Mouse (Mus musculus) myocyte (in vitro differentiated cells): ENCODE results near the gene Gria4. TPM values are rescaled to one million over a fixed set of nuclear protein-coding genes. Genes with fewer than 3 reads are reported as not detected.

Experiments used
- H3K27me3 ChIP-seq: one replicate; pipeline ENCODE4 v1.6.1; 2011; ENCODE audit not compliant: control insufficient read depth, insufficient read depth, insufficient read length
- H3K36me3 ChIP-seq: one replicate; pipeline ENCODE4 v1.6.1; 2011; ENCODE audit not compliant: control insufficient read depth, insufficient read depth
- H3K4me2 ChIP-seq: one replicate; pipeline ENCODE4 v1.6.1; 2011; ENCODE audit warnings: low read depth, control low read depth
- H3K4me3 ChIP-seq: one replicate; pipeline ENCODE4 v1.5.1; 2011; ENCODE audit warnings: mild to moderate bottlenecking, control low read depth, moderate library complexity
- H3K79me2 ChIP-seq: one replicate; pipeline ENCODE4 v1.6.1; 2011; ENCODE audit not compliant: control insufficient read depth, insufficient read depth
- H3ac ChIP-seq: one replicate; pipeline ENCODE4 v1.6.1; 2011; ENCODE audit not compliant: control insufficient read depth, insufficient read length
- CEBPB ChIP-seq: IDR thresholded peaks from 2 replicates; pipeline ENCODE4 v1.6.1; 2011; ENCODE audit warnings: mild to moderate bottlenecking, moderate library complexity; ENCODE audit not compliant: poor library complexity, insufficient read depth, severe bottlenecking
- E2F4 ChIP-seq: IDR thresholded peaks from one replicate; pipeline ENCODE4 v1.6.1; 2011; ENCODE audit warnings: mild to moderate bottlenecking, control low read depth, moderate library complexity; ENCODE audit not compliant: insufficient read depth
- MAX ChIP-seq: IDR thresholded peaks from one replicate; pipeline ENCODE4 v1.6.1; 2011; ENCODE audit warnings: low read depth, mild to moderate bottlenecking, control low read depth
- MYOD1 ChIP-seq, 3 experiments: IDR thresholded peaks; one replicate each; pipeline ENCODE4 v1.6.1; 2011; ENCODE audit warnings: control low read depth in 2 of 3, low read depth in 2 of 3, mild to moderate bottlenecking in 2 of 3, moderate library complexity in 1 of 3; ENCODE audit not compliant: insufficient read length in 2 of 3, control insufficient read depth in 1 of 3
- MYOG ChIP-seq, 3 experiments: IDR thresholded peaks; one replicate each; pipeline ENCODE4 v1.6.1; 2011; ENCODE audit warnings: control low read depth in 2 of 3, low read depth in 2 of 3, mild to moderate bottlenecking in 2 of 3; ENCODE audit not compliant: insufficient read length in 2 of 3, control insufficient read depth in 1 of 3, insufficient read depth in 1 of 3
- POLR2A ChIP-seq: IDR thresholded peaks from one replicate; pipeline ENCODE4 v1.6.1; 2011; ENCODE audit warnings: low read depth, mild to moderate bottlenecking, control low read depth, moderate library complexity; ENCODE audit not compliant: insufficient read length
- POLR2AphosphoS2 ChIP-seq: IDR thresholded peaks from one replicate; pipeline ENCODE4 v1.6.1; 2011; ENCODE audit warnings: low read depth, control low read depth; ENCODE audit not compliant: insufficient read length
- REST ChIP-seq: IDR thresholded peaks from one replicate; pipeline ENCODE4 v1.6.1; 2011; ENCODE audit warnings: mild to moderate bottlenecking, control low read depth, moderate library complexity; ENCODE audit not compliant: insufficient read depth, insufficient read length
- SRF ChIP-seq: IDR thresholded peaks from one replicate; pipeline ENCODE4 v1.6.1; 2011; ENCODE audit warnings: low read depth; ENCODE audit not compliant: control insufficient read depth, insufficient read length
- TCF12 ChIP-seq: IDR thresholded peaks from one replicate; pipeline ENCODE4 v1.6.1; 2011; ENCODE audit warnings: mild to moderate bottlenecking, control low read depth; ENCODE audit not compliant: poor library complexity, insufficient read depth, severe bottlenecking
- TCF3 ChIP-seq: IDR thresholded peaks from one replicate; pipeline ENCODE4 v1.6.1; 2011; ENCODE audit warnings: low read depth, control low read depth; ENCODE audit not compliant: insufficient read length
- USF1 ChIP-seq: IDR thresholded peaks from one replicate; pipeline ENCODE4 v1.6.1; 2011; ENCODE audit warnings: low read depth, mild to moderate bottlenecking, control low read depth, moderate library complexity
- polyA plus RNA-seq: library from polyadenylated mRNA; unstranded; fragments of >200 nt; fragmentation: generic; extraction: Trizol; gene quantifications from one replicate; pipeline ENCODE4 v1.2.1, GENCODE M21; 2012; ENCODE audit warnings: missing spikeins

Gria4 gene
- polyA plus RNA-seq, 1 experiment: not detected

DNA sequence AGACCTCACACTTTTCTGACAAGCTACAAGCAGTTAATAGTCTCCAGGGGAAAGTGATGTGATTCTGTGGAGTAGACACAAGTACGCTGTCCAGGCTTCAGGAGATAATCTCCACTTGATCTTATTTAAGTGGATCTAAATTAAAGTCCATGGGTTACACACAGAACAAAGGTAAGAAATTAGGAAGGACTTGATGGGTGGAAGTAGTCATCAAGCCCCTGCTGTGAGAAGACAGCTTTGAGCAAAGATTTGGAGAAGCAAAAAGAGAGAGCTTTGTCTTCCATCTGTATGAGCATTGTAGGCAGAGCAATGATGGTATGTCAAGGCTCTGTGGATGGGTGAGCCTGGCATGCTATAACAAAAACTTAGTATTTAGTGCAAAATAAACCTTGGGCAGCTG lies 141.7 kb downstream of the Gria4 start:
- Histone ChIP-seq H3K4me3 (no peak overlapping the region), H3K36me3 (no peaks in the 10 kb centered on the region), H3K79me2 (no peaks in the 10 kb centered on the region), H3K27me3 (no peaks in the 10 kb centered on the region), H3K4me2 (no peak overlapping the region), H3ac (no peak overlapping the region)
- no peak for TF ChIP-seq MAX

DNA sequence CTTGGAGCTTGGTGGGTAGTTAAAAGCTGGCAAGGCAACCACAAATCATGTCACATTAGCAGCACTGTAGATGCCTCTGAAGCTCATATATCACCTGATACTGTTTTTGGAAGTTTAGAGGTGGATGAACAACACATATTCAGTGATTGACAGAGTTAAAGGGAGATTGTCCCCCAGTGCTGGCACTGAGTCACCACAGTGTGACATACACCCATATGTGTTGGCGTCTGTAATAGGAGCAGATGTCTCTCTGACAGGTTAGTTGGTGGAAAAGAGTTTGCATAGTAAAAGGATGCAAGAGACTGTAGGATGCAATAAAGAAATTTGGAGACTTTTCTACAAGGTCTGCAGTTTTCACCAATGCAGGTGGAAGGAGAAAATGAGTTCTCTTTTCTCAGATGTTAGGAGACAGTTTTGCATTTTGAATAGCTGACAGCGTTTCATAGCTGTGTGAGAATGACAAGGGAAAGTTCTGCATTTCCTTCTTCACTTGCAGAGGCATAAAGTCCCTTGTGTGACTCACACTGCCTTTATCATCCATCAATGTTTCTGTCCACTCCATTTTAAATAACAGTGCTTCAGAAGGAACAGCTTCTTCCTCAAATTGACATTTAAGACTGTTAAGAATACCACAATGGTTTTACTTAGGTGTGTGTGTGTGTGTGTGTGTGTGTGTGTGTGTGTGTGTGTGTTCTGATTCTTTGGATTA lies 156.7 kb downstream of the Gria4 start:
- no peaks in the 10 kb centered on the region for H3K36me3 ChIP-seq
- H3K4me3 ChIP-seq: no peak overlapping the region
- TF ChIP-seq MAX (no peak), E2F4 (no peak), TCF12 (no peak), MYOD1 (IDR thresholded peaks at IDR 0.05; ENCODE audit: control insufficient read depth in 1 of 3, insufficient read length in 2 of 3, low read depth in 2 of 3) (no peak), USF1 (no peak), POLR2A (no peak), SRF (no peak), POLR2AphosphoS2 (no peak), TCF3 (no peak), MYOG (IDR thresholded peaks at IDR 0.05; ENCODE audit: control insufficient read depth in 1 of 3, insufficient read depth in 1 of 3, insufficient read length in 2 of 3, low read depth in 2 of 3) (no peak), CEBPB (no peak), REST (no peak)
- H3ac ChIP-seq: no peak overlapping the region
- no peaks in the 10 kb centered on the region for H3K79me2 ChIP-seq
- no peak overlapping the region for H3K4me2 ChIP-seq
- no peaks in the 10 kb centered on the region for H3K27me3 ChIP-seq

DNA sequence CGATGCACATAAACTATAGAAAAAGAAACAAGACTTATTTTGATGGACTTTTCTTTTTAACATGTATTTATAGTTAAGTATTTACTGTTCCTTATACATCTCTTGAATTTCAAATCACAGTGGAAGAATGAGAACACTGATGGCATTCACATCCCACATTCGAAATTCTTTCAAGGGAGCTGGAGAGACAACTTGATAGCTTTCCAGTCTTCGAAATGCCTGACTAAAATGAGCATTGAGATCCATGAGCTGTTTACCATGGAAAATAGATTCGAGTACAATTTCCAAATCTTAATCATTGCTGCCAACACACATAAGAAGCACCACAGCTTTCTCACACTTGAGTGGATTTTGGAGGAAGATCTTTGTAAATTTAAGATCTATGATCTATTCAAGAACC lies 164.1 kb downstream of the Gria4 start:
- Histone ChIP-seq H3K79me2 (no peaks in the 10 kb centered on the region), H3K27me3 (no peaks in the 10 kb centered on the region), H3K36me3 (no peaks in the 10 kb centered on the region), H3K4me3 (no peak overlapping the region), H3K4me2 (no peak overlapping the region), H3ac (no peak overlapping the region)
- no peak for TF ChIP-seq MYOD1 (IDR thresholded peaks at IDR 0.05; ENCODE audit: control insufficient read depth in 1 of 3, insufficient read length in 2 of 3, low read depth in 2 of 3)
- TF ChIP-seq USF1: no peak
- TF ChIP-seq TCF3: no peak
- TF ChIP-seq E2F4: no peak
- TF ChIP-seq CEBPB: no peak
- TF ChIP-seq REST: no peak
- TF ChIP-seq TCF12: no peak
- TF ChIP-seq MYOG (IDR thresholded peaks at IDR 0.05; ENCODE audit: control insufficient read depth in 1 of 3, insufficient read depth in 1 of 3, insufficient read length in 2 of 3, low read depth in 2 of 3): no peak
- TF ChIP-seq SRF: no peak
- TF ChIP-seq POLR2AphosphoS2: no peak
- no peak for TF ChIP-seq POLR2A
- no peak for TF ChIP-seq MAX

DNA sequence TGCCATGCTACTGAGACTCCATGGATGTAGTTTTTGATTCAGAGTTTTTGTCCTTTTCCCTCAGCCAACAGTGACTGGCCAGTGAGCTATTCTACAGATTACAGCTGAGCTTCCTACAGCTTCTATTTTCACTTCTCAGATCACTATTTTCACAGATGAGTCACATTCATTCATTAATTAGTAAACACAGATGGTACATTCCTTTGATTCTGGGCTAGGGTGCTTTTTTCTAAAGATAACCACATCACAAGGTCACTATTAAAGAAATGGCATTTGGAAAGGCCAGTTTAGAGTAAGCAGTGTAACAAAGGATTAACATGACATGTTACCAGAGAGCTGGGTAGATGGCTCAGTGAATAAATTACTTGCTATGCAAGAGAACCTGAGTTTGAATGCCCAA lies 180.7 kb downstream of the Gria4 start:
- no peak overlapping the region for H3K4me3 ChIP-seq
- H3K79me2 ChIP-seq: no peaks in the 10 kb centered on the region
- H3K27me3 ChIP-seq: no peaks in the 10 kb centered on the region
- no peak overlapping the region for H3K4me2 ChIP-seq
- TF ChIP-seq TCF3 (no peak), TCF12 (no peak), CEBPB (no peak), SRF (no peak), MAX (no peak), POLR2AphosphoS2 (no peak), POLR2A (no peak), MYOG (IDR thresholded peaks at IDR 0.05; ENCODE audit: control insufficient read depth in 1 of 3, insufficient read depth in 1 of 3, insufficient read length in 2 of 3, low read depth in 2 of 3) (no peak), E2F4 (no peak), USF1 (no peak), REST (no peak), MYOD1 (IDR thresholded peaks at IDR 0.05; ENCODE audit: control insufficient read depth in 1 of 3, insufficient read length in 2 of 3, low read depth in 2 of 3) (no peak)
- no peak overlapping the region for H3ac ChIP-seq
- H3K36me3 ChIP-seq: no peaks in the 10 kb centered on the region

DNA sequence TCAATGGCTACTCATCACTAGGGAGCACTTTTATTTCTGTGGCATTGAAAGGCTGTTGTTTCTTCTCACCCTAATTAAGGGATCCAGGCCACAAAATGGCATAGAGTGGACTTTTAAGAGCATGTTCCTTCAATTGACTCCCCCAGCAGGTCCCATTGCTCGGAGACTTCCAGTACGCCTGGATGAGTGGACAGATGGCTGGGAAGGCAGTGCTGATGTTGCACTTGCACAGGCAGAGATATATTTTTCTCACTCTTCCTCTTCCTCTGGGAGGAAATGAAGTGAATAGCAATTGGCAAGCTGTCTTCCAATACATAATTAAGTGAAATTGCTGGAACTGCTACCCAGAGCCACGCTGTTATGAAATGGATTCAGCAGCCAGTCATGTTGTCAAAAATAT lies 190.7 kb downstream of the Gria4 start:
- Histone ChIP-seq H3K27me3 (no peaks in the 10 kb centered on the region), H3K36me3 (no peaks in the 10 kb centered on the region), H3K4me3 (no peak overlapping the region), H3K4me2 (no peak overlapping the region), H3ac (no peak overlapping the region), H3K79me2 (no peaks in the 10 kb centered on the region)
- TF ChIP-seq MAX: no peak
- no peak for TF ChIP-seq REST
- TF ChIP-seq TCF3: no peak
- TF ChIP-seq USF1: no peak
- no peak for TF ChIP-seq MYOD1 (IDR thresholded peaks at IDR 0.05; ENCODE audit: control insufficient read depth in 1 of 3, insufficient read length in 2 of 3, low read depth in 2 of 3)
